Mouse (Mus musculus) brown adipose tissue, adult 24 weeks (tissue): ENCODE measurements at regions not wholly inside any gene's neighbourhood (a gene's known extent, or its start where the extent isn't known, plus 50 kb on each side); places are given as distances from the start of the nearest gene placed in this dataset.

ENCODE experiments used
- H3K27ac ChIP-seq: fragments of 200-500 bp; replicated peaks from 2 replicates; pipeline ENCODE4 v1.5.1; 2012; ENCODE audit warnings: low read depth, mild to moderate bottlenecking, low read length
- H3K4me1 ChIP-seq: fragments of 200-500 bp; 2 replicates; pipeline ENCODE4 v1.6.1; 2012; ENCODE audit warnings: low read length, mixed read lengths; ENCODE audit not compliant: control insufficient read depth, insufficient read depth, insufficient read length
- H3K4me3 ChIP-seq: fragments of 200-500 bp; 2 replicates; pipeline ENCODE4 v1.5.1; 2012; ENCODE audit warnings: low read depth, mild to moderate bottlenecking, low read length, moderate library complexity; ENCODE audit not compliant: insufficient read depth

GRCm38 (mm10) chr9:23003195-23004061 lies 219.4 kb upstream of the Bmper start:
- Histone ChIP-seq H3K4me1 (peaks cover 10% of the 10 kb centered on the region; the same call in 1 of the 2 replicates), H3K27ac (no peak overlapping the region)

DNA sequence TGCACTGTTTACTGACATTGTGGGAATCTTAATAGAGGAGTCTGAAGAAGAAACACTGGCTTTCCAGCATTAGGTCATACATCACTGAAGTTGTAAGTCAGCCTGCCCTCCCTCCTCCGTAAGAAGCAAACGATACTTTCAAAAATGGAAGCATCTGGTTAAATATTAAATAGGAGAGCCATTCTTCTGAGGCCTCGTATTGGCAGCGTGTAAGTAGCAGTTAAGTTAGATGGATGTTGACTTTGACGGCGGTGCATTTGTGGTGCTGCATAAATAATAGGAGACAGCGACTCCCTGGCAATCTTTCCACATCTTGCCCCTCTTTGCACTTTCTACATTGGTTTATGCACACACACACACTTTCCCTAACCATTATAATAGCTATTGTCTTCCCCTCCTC lies 217.9 kb upstream of the Bmper start:
- H3K27ac ChIP-seq = no peak overlapping the region
- no peak overlapping the region for H3K4me3 ChIP-seq
- H3K4me1 ChIP-seq = peaks cover 12% of the 10 kb centered on the region; the same call in 1 of the 2 replicates

More at GRCm38 (mm10) chr9:23003195-23004061, 219.4 kb upstream of the Bmper start:
- H3K4me3 ChIP-seq = no peak overlapping the region

DNA sequence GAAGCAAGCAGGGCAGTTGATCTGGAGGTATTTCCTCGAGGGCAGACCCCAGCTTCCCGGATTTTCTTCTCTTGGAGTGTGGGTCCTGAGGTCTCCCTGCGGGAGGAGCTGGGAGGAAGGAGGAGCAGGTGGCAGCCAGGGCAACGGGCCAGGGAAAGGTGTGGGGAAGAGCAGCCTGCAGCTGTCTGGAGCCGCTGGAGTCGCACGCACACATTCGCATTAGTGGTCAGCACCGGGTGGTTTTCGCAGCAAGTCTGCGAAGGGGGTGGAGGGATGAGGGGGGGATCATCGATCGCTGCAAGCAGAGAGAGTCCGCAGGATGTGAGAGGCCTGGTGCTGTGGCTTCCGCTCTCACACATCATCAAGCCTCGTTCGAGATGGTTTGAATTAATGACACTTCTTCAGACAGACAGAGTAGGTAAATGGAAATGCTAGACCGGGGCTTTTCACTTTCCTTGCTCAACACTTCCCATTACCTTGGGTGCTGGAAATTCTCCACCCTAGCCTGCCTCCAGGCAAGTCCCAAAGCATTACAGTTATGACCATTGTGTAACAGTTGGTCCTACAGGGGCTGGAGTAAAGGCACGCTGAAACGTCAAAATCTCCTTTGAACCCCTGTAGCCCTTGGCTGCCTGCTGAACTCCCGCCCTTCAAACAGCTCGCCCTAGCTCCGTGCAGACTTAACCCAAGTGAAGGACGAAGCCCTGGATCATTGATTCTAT lies 213.3 kb upstream of the Bmper start:
- Histone ChIP-seq H3K4me1 (peaks cover 13% of the 10 kb centered on the region), H3K4me3 (no peak overlapping the region), H3K27ac (no peak overlapping the region)

GRCm38 (mm10) chr9:23011316-23011959 lies 211.4 kb upstream of the Bmper start:
- no peak overlapping the region for H3K4me3 ChIP-seq
- H3K27ac ChIP-seq = no peak overlapping the region
- H3K4me1 ChIP-seq = peaks cover 9% of the 10 kb centered on the region

- H3K27ac ChIP-seq = no peak overlapping the region
- H3K4me1 ChIP-seq = peaks cover 9% of the 10 kb centered on the region
- H3K4me3 ChIP-seq = no peak overlapping the region
Observed at GRCm38 (mm10) chr9:23012130-23012529, 210.7 kb upstream of the Bmper start.

GRCm38 (mm10) chr9:23016733-23017132 lies 206.1 kb upstream of the Bmper start:
- Histone ChIP-seq H3K4me3 (no peak overlapping the region), H3K27ac (no peak overlapping the region), H3K4me1 (no peaks in the 10 kb centered on the region)

DNA sequence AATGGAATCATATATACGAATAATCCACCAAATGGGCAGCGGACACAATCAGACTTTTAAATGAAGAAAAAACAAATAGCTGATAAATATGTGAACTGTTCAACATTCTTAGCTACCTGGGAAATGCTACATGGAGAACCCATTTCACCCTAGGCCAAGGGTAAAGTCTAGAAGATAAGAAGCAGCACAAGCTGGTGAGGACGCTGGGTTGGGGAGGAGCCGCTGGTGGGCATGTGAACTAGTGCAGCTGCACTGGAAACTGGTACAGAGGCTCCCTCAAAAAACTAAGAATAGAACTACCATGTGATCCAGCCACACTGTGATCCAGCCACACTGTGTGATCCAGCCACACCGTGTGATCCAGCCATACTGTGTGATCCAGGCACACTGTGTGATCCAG lies 198.8 kb upstream of the Bmper start:
- H3K4me3 ChIP-seq = no peak overlapping the region
- no peak overlapping the region for H3K27ac ChIP-seq
- H3K4me1 ChIP-seq = peaks cover 5% of the 10 kb centered on the region

DNA sequence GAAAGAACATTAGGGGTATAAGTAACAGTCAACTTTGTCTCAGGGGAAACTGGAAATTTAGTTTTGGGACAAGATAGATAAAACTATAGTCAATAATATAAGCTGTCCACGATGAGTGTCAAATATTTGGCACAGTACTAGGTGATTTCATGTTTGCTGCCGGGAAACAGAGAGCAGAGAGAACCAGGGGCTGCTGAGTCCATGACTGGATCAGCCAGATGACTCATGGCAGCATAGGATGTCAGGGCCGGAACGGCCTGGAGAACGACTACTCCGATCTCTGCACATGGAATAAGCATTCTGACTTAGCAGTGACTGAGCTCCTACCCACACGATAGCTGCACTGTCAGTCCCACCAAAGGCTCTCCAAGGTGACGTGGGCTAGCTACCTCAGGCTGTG lies 197.6 kb upstream of the Bmper start:
- no peak overlapping the region for H3K4me3 ChIP-seq
- peaks cover 13% of the 10 kb centered on the region for H3K4me1 ChIP-seq
- H3K27ac ChIP-seq = no peak overlapping the region

DNA sequence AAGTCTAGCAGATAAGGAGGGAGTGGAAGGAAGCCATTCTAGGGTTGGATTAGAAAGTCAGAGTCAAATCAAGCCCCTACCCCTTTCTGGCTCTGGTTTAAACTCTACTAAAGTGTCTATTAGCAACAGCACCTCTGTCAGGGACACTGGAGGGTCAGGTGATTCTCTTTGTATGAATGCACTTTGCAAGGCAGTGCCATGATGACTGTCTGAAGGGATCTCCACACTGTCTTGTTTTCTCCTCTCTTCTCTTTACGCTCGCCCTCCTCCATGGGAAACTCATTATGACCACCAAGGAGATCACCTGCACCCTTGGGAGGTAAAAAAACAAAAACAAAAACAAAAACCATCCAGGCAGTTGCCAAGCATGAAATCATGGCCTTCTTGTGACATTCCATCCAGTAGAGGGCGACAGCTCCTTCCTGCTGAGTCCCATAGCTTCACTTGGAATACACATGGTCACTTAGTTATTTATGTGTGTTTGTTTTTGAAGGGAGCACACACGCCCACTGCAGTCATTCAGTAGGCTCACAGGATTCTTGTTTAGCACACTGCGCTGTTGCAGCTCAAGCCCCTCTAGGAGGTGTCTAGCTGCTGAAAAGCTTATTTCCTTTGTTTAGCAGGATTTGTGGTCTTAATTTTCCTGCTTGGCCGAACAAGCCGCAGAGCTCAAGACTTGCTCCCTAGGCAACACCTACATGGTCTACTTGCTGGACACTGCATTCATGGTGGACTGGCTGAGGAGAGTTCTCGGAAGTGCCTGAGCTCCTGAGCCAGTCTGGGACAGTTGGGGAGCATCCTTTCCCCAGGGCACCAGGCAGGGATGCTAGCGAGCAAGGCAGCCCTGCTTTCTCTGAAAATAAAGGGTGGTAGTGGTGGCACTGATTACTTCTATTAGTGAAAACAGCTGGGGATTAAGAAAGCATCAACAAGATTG lies 195.2 kb upstream of the Bmper start:
- no peak overlapping the region for H3K4me3 ChIP-seq
- no peak overlapping the region for H3K27ac ChIP-seq
- H3K4me1 ChIP-seq = peaks cover 22% of the 10 kb centered on the region

GRCm38 (mm10) chr9:23029421-23029820 lies 193.5 kb upstream of the Bmper start:
- Histone ChIP-seq H3K4me1 (peaks cover 24% of the 10 kb centered on the region), H3K4me3 (no peak overlapping the region), H3K27ac (no peak overlapping the region)

GRCm38 (mm10) chr9:23030138-23030537 lies 192.7 kb upstream of the Bmper start:
- no peak overlapping the region for H3K4me3 ChIP-seq
- peak overlapping the region; percentile 6; the same call in 1 of the 2 replicates for H3K27ac ChIP-seq
- peaks cover 28% of the 10 kb centered on the region for H3K4me1 ChIP-seq

GRCm38 (mm10) chr9:23030546-23030945 lies 192.3 kb upstream of the Bmper start:
- peak overlapping the region; percentile 16; the same call in 1 of the 2 replicates for H3K27ac ChIP-seq
- no peak overlapping the region for H3K4me3 ChIP-seq
- H3K4me1 ChIP-seq = peaks cover 30% of the 10 kb centered on the region

GRCm38 (mm10) chr9:23031916-23032315 lies 191.0 kb upstream of the Bmper start:
- H3K4me3 ChIP-seq = no peak overlapping the region
- H3K27ac ChIP-seq = no peak overlapping the region
- H3K4me1 ChIP-seq = peaks cover 38% of the 10 kb centered on the region

DNA sequence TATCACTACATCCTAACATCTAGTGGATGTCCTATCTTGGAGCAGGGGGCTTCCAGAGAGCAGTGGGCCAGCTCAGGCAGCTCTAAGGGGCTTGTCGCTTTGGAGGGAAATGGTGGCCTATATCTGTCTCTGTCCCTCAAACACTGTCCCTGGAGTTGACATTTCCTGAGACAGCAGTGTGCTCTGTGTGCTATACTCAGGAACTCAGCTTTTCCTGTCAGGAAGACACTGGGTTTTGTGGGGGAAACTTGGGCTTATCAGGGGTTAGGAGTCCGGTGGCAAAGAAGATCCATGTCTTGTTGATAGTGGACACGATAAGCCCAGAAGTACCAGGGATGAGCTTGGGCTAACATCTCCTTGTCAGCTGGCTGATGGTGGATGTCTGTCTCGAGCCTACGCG lies 187.6 kb upstream of the Bmper start:
- Histone ChIP-seq H3K4me1 (peaks cover 25% of the 10 kb centered on the region), H3K4me3 (peak overlapping the region; percentile 51; the same call in 1 of the 2 replicates), H3K27ac (peak overlapping the region; percentile 69)
